Mouse (Mus musculus) ES-Bruce4 (cell line): Measurements from ENCODE around the gene Sptb. TPM values are rescaled to one million over a fixed set of nuclear protein-coding genes. Genes with fewer than 3 reads are reported as not detected.

Experiments
- H3K27ac ChIP-seq: 2 replicates; pipeline ENCODE4 v1.5.1; 2012; ENCODE audit warnings: low read length, inconsistent platforms; ENCODE audit not compliant: insufficient read depth
- H3K27me3 ChIP-seq: 2 replicates; pipeline ENCODE4 v1.6.1; 2012; ENCODE audit warnings: mild to moderate bottlenecking, low read length, inconsistent platforms; ENCODE audit not compliant: control insufficient read depth, poor library complexity, insufficient read depth, severe bottlenecking
- H3K36me3 ChIP-seq: 2 replicates; pipeline ENCODE4 v1.6.1; 2012; ENCODE audit warnings: inconsistent platforms, mild to moderate bottlenecking, low read length, moderate library complexity; ENCODE audit not compliant: control insufficient read depth, poor library complexity, insufficient read depth, severe bottlenecking
- H3K4me1 ChIP-seq: one replicate; pipeline ENCODE4 v1.8.1; 2011; ENCODE audit warnings: low read length; ENCODE audit not compliant: control insufficient read depth, insufficient read depth
- H3K4me3 ChIP-seq: 2 replicates; pipeline ENCODE4 v1.5.1; 2011; ENCODE audit warnings: low read depth, mild to moderate bottlenecking, low read length
- H3K9ac ChIP-seq: 2 replicates; pipeline ENCODE4 v1.6.1; 2012; ENCODE audit warnings: low read depth, mild to moderate bottlenecking, inconsistent platforms; ENCODE audit not compliant: poor library complexity, severe bottlenecking
- H3K9me3 ChIP-seq: replicated peaks from 2 replicates; pipeline ENCODE4 v1.6.1; 2012; ENCODE audit warnings: mild to moderate bottlenecking, low read length, inconsistent platforms; ENCODE audit not compliant: control insufficient read depth, poor library complexity, insufficient read depth, severe bottlenecking
- CTCF ChIP-seq: IDR thresholded peaks from one replicate; pipeline ENCODE4 v1.8.1; 2011; ENCODE audit warnings: low read depth, low read length
- EP300 ChIP-seq: IDR thresholded peaks from 2 replicates; pipeline ENCODE4 v1.6.1; 2011; ENCODE audit warnings: low read depth, low read length; ENCODE audit not compliant: insufficient read depth
- POLR2A ChIP-seq: IDR thresholded peaks from one replicate; pipeline ENCODE4 v1.8.1; 2011; ENCODE audit warnings: low read length; ENCODE audit not compliant: insufficient read depth
- polyA plus RNA-seq: library from polyadenylated mRNA; stranded (reverse); fragments of >200 nt; gene quantifications from 2 replicates; pipeline ENCODE4 v1.2.4, GENCODE M21; 2011; ENCODE audit warnings: low read depth; ENCODE audit not compliant: missing spikeins, insufficient read depth, insufficient read length

Gene Sptb
- polyA plus RNA-seq, 1 experiment, result 4.6 TPM

GRCm38 (mm10) chr12:76572261-76573251 is 137.8 kb downstream of the Sptb start:
- Histone ChIP-seq H3K4me1 (peaks cover 3% of the 10 kb centered on the region), H3K9me3 (no peaks in the 10 kb centered on the region), H3K9ac (no peak overlapping the region), H3K36me3 (peaks cover 6% of the 10 kb centered on the region), H3K27ac (no peak overlapping the region), H3K27me3 (no peaks in the 10 kb centered on the region), H3K4me3 (no peak overlapping the region)
- TF ChIP-seq POLR2A (no peak), CTCF (no peak), EP300 (no peak)

- Histone ChIP-seq H3K9ac (no peak overlapping the region), H3K27ac (no peak overlapping the region)
These were observed 139.1 kb downstream of the Sptb start for GRCm38 (mm10) chr12:76571266-76571665.

DNA sequence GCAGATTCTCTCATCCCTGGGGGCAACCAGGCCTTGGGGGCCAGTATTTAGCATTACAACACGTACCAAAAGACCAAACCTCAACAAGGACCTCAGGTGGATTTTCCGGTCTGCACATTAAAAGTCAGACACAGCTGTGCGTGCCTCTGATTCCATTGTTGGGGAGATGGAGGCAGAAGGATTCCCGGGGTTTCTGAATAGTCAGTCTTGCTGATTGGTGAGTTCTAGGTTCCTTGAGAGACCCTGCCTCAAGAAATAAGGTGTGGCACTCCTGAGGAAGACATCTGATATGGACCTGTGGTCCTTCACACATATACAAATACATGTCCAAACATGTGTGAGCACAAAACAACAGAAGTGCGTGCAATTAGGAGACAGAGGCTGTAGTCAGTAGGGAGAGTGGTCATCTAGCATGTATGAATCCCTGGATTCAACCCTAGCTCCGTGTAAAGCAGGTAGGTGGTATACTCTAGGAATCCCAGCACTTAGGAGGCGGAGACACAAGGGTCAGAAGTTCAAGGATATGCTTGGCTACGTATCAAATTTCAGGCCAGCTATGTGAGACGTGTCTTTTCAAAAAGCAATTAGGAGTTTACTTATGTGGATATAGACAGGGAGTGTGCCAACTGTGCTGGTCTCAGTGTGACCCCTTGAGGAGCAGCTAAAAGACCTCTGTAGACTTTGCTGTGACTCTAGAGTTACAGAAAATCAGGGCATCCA is 140.0 kb downstream of the Sptb start:
- no peaks in the 10 kb centered on the region for H3K27me3 ChIP-seq
- peaks cover 3% of the 10 kb centered on the region for H3K4me1 ChIP-seq
- no peaks in the 10 kb centered on the region for H3K36me3 ChIP-seq
- no peak overlapping the region for H3K9ac ChIP-seq
- H3K4me3 ChIP-seq, result no peak overlapping the region
- peak overlapping the region; percentile 71 for H3K27ac ChIP-seq
- H3K9me3 ChIP-seq, result no peaks in the 10 kb centered on the region
- TF ChIP-seq EP300, result 0 out of 2 replicates have a peak, but pooled peaks have one; percentile 25
- no peak for TF ChIP-seq POLR2A
- no peak for TF ChIP-seq CTCF

More at GRCm38 (mm10) chr12:76571266-76571665, 139.1 kb downstream of the Sptb start:
- Histone ChIP-seq H3K27me3 (no peaks in the 10 kb centered on the region), H3K9me3 (no peaks in the 10 kb centered on the region), H3K36me3 (no peaks in the 10 kb centered on the region; the same call in 1 of the 2 replicates), H3K4me1 (peaks cover 3% of the 10 kb centered on the region), H3K4me3 (no peak overlapping the region)
- TF ChIP-seq EP300, result no peak
- TF ChIP-seq CTCF, result no peak
- no peak for TF ChIP-seq POLR2A

DNA sequence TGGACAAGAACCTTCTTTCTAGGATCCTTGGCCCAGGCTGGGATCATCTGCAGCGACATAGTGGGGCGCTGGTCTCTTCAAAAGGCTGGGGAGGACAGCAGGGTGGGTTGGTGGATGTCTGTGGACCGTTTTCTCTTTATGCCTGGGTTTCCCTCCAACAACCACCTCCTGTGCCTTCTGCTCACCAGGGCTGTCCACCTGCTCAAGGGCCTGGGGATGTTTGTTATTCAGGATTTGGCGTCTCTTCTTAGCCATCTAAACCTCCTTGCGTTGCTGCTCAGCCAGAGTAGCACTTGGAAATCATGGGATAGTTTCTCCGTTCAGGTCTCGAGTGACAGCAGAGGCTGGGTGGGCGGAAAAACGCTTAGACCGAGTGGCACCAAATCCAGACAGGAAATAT is 144.1 kb downstream of the Sptb start:
- Histone ChIP-seq H3K27ac (no peak overlapping the region), H3K9ac (no peak overlapping the region), H3K4me3 (no peak overlapping the region), H3K27me3 (no peaks in the 10 kb centered on the region), H3K4me1 (peaks cover 3% of the 10 kb centered on the region), H3K36me3 (0 out of 2 replicates have a peak, but pooled peaks cover 4% of the 10 kb centered on the region), H3K9me3 (no peaks in the 10 kb centered on the region)
- TF ChIP-seq POLR2A (no peak), EP300 (no peak)

GRCm38 (mm10) chr12:76562196-76562595 is 148.2 kb downstream of the Sptb start:
- Histone ChIP-seq H3K9ac (no peak overlapping the region), H3K4me1 (no peaks in the 10 kb centered on the region), H3K9me3 (no peaks in the 10 kb centered on the region), H3K27ac (no peak overlapping the region), H3K36me3 (0 out of 2 replicates have a peak, but pooled peaks cover 4% of the 10 kb centered on the region), H3K27me3 (no peaks in the 10 kb centered on the region), H3K4me3 (no peak overlapping the region)
- TF ChIP-seq EP300 (no peak), POLR2A (no peak), CTCF (no peak)

GRCm38 (mm10) chr12:76558206-76558605 is 152.1 kb downstream of the Sptb start:
- no peaks in the 10 kb centered on the region for H3K27me3 ChIP-seq
- H3K9ac ChIP-seq, result no peak overlapping the region
- no peaks in the 10 kb centered on the region for H3K36me3 ChIP-seq
- no peak overlapping the region for H3K27ac ChIP-seq
- H3K4me3 ChIP-seq, result no peak overlapping the region
- TF ChIP-seq POLR2A (no peak), CTCF (no peak)
- H3K9me3 ChIP-seq, result no peaks in the 10 kb centered on the region
- H3K4me1 ChIP-seq, result no peaks in the 10 kb centered on the region
